Mouse (Mus musculus) CH12.LX (cell line): ENCODE data around the gene Nol3. TPM values are rescaled to one million over a fixed set of nuclear protein-coding genes. Genes with fewer than 3 reads are reported as not detected.
A peak's percentile ranks its signal among the peaks of the same experiment; 100 is the strongest.

Source experiments
- DNase-seq: peaks from one replicate; pipeline ENCODE4 v3.0.0-alpha.2; 2013; ENCODE audit errors: extremely low read depth
- H3K27ac ChIP-seq: 2 replicates; pipeline ENCODE4 v1.5.1; 2012; ENCODE audit warnings: low read depth, mild to moderate bottlenecking, control low read depth, moderate library complexity; ENCODE audit not compliant: insufficient read depth
- H3K27me3 ChIP-seq: replicated peaks from 2 replicates; pipeline ENCODE3; 2012; ENCODE audit warnings: inconsistent platforms
- H3K36me3 ChIP-seq, 2 experiments: replicated peaks in 1 of 2; 2 replicates each; pipeline versions ENCODE3 to v1.6.1; 2012; ENCODE audit warnings: inconsistent platforms in 1 of 2, low read length in 1 of 2, mild to moderate bottlenecking in 1 of 2, mixed read lengths in 1 of 2, moderate library complexity in 1 of 2; ENCODE audit not compliant: control insufficient read depth in 1 of 2, insufficient read depth in 1 of 2
- H3K4me1 ChIP-seq, 2 experiments: 2 replicates each; pipeline ENCODE4 v1.6.1; 2012; ENCODE audit warnings: inconsistent platforms in 1 of 2, moderate library complexity in 1 of 2; ENCODE audit not compliant: insufficient read depth in 2 of 2, control insufficient read depth in 1 of 2
- H3K4me2 ChIP-seq: 2 replicates; pipeline ENCODE4 v1.6.1; 2012; ENCODE audit warnings: low read depth, mild to moderate bottlenecking, control low read depth; ENCODE audit not compliant: poor library complexity, insufficient read depth, severe bottlenecking
- H3K4me3 ChIP-seq, 3 experiments: fragments of 150-350 bp in 1 of 3; sonication (generic) in 1 of 3; replicated peaks in 1 of 3; 2 replicates each; pipeline versions ENCODE3 to v1.5.1; 2011 to 2012; ENCODE audit warnings: low read depth in 2 of 3, low read length in 2 of 3, mild to moderate bottlenecking in 2 of 3, moderate library complexity in 2 of 3, control low read depth in 1 of 3, improper control_type of control experiment in 1 of 3, inconsistent platforms in 1 of 3, mixed read lengths in 1 of 3; ENCODE audit not compliant: poor library complexity in 1 of 3
- H3K79me2 ChIP-seq: replicated peaks from 2 replicates; pipeline ENCODE4 v1.6.1; 2012; ENCODE audit warnings: mild to moderate bottlenecking, moderate library complexity; ENCODE audit not compliant: control insufficient read depth, poor library complexity, insufficient read depth, severe bottlenecking; ENCODE audit errors: extremely low read depth
- H3K9ac ChIP-seq: 2 replicates; pipeline ENCODE4 v1.6.1; 2012; ENCODE audit warnings: low read depth, mild to moderate bottlenecking, control low read depth, moderate library complexity; ENCODE audit not compliant: insufficient read depth
- H3K9me3 ChIP-seq: replicated peaks from 2 replicates; pipeline ENCODE3; 2012; ENCODE audit warnings: low read length, inconsistent platforms, mixed read lengths
- BHLHE40 ChIP-seq: IDR thresholded peaks from 2 replicates; pipeline ENCODE4 v1.6.1; 2011; ENCODE audit warnings: mild to moderate bottlenecking, low read depth, low read length, improper control_type of control experiment
- CHD1 ChIP-seq: IDR thresholded peaks from 2 replicates; pipeline ENCODE4 v1.6.1; 2012; ENCODE audit warnings: low read depth, low read length, improper control_type of control experiment, inconsistent platforms
- CHD2 ChIP-seq: IDR thresholded peaks from 2 replicates; pipeline ENCODE4 v1.6.1; 2011; ENCODE audit warnings: low read length, improper control_type of control experiment
- CTCF ChIP-seq, 2 experiments: IDR thresholded peaks in 1 of 2; conservative IDR thresholded peaks in 1 of 2; 2 replicates each; pipeline ENCODE4 v1.5.1; 2011 to 2012; ENCODE audit warnings: low read depth in 2 of 2, low read length in 2 of 2, improper control_type of control experiment in 1 of 2, inconsistent platforms in 1 of 2, mild to moderate bottlenecking in 1 of 2, moderate library complexity in 1 of 2
- E2F4 ChIP-seq: IDR thresholded peaks from 2 replicates; pipeline ENCODE4 v1.6.1; 2011; ENCODE audit warnings: low read depth, low read length, improper control_type of control experiment; ENCODE audit not compliant: insufficient replicate concordance
- ELF1 ChIP-seq: IDR thresholded peaks from 2 replicates; pipeline ENCODE4 v1.6.1; 2014; ENCODE audit warnings: low read depth, mild to moderate bottlenecking, inconsistent platforms, low read length, improper control_type of control experiment
- EP300 ChIP-seq: IDR thresholded peaks from 2 replicates; pipeline ENCODE4 v1.6.1; 2011; ENCODE audit warnings: low read length, improper control_type of control experiment
- ETS1 ChIP-seq: conservative IDR thresholded peaks from 2 replicates; pipeline ENCODE4 v1.6.1; 2012; ENCODE audit warnings: low read depth, mild to moderate bottlenecking, inconsistent platforms, low read length, improper control_type of control experiment, moderate library complexity
- GABPA ChIP-seq: IDR thresholded peaks from 2 replicates; pipeline ENCODE4 v1.6.1; 2012; ENCODE audit warnings: low read depth, low read length, improper control_type of control experiment, inconsistent platforms; ENCODE audit not compliant: insufficient replicate concordance
- HCFC1 ChIP-seq: IDR thresholded peaks from 2 replicates; pipeline ENCODE4 v1.6.1; 2012; ENCODE audit warnings: low read depth, mild to moderate bottlenecking, inconsistent platforms, low read length, improper control_type of control experiment
- IRF4 ChIP-seq: IDR thresholded peaks from 2 replicates; pipeline ENCODE4 v1.6.1; 2014; ENCODE audit warnings: low read depth, mild to moderate bottlenecking, inconsistent platforms, low read length, improper control_type of control experiment
- JUN ChIP-seq: IDR thresholded peaks from 2 replicates; pipeline ENCODE4 v1.6.1; 2011; ENCODE audit warnings: low read depth, mild to moderate bottlenecking, low read length, improper control_type of control experiment, moderate library complexity; ENCODE audit not compliant: insufficient read depth
- JUND ChIP-seq: conservative IDR thresholded peaks from 2 replicates; pipeline ENCODE4 v1.6.1; 2011; ENCODE audit warnings: low read depth, low read length, improper control_type of control experiment
- KAT2A ChIP-seq: IDR thresholded peaks from 2 replicates; pipeline ENCODE4 v1.6.1; 2012; ENCODE audit warnings: low read length, improper control_type of control experiment, inconsistent platforms; ENCODE audit not compliant: insufficient replicate concordance
- MAFK ChIP-seq: IDR thresholded peaks from 2 replicates; pipeline ENCODE4 v1.6.1; 2011; ENCODE audit warnings: low read length, improper control_type of control experiment; ENCODE audit not compliant: insufficient replicate concordance
- MAX ChIP-seq: IDR thresholded peaks from 2 replicates; pipeline ENCODE4 v1.6.1; 2011; ENCODE audit warnings: low read length, improper control_type of control experiment
- MAZ ChIP-seq: IDR thresholded peaks from 2 replicates; pipeline ENCODE4 v1.6.1; 2012; ENCODE audit warnings: low read depth, mild to moderate bottlenecking, inconsistent platforms, low read length, improper control_type of control experiment, moderate library complexity
- MEF2A ChIP-seq: IDR thresholded peaks from 2 replicates; pipeline ENCODE4 v1.6.1; 2014; ENCODE audit warnings: low read depth, mild to moderate bottlenecking, inconsistent platforms, low read length, improper control_type of control experiment, borderline replicate concordance
- MXI1 ChIP-seq: IDR thresholded peaks from 2 replicates; pipeline ENCODE4 v1.6.1; 2011; ENCODE audit warnings: mild to moderate bottlenecking, low read depth, low read length, improper control_type of control experiment
- MYC ChIP-seq: IDR thresholded peaks from 2 replicates; pipeline ENCODE4 v1.6.1; 2011; ENCODE audit warnings: low read depth, mild to moderate bottlenecking, improper control_type of control experiment, low read length
- NELFE ChIP-seq: IDR thresholded peaks from 2 replicates; pipeline ENCODE4 v1.6.1; 2011; ENCODE audit warnings: low read depth, low read length, improper control_type of control experiment
- NRF1 ChIP-seq: IDR thresholded peaks from 2 replicates; pipeline ENCODE4 v1.6.1; 2014; ENCODE audit warnings: low read depth, mild to moderate bottlenecking, inconsistent platforms, low read length, improper control_type of control experiment, moderate library complexity
- PAX5 ChIP-seq: IDR thresholded peaks from 2 replicates; pipeline ENCODE4 v1.6.1; 2012; ENCODE audit warnings: low read length, inconsistent platforms, mixed read lengths
- POLR2A ChIP-seq: IDR thresholded peaks from 2 replicates; pipeline ENCODE4 v1.6.1; 2011; ENCODE audit warnings: low read depth, mild to moderate bottlenecking, improper control_type of control experiment, low read length
- POLR2AphosphoS2 ChIP-seq: IDR thresholded peaks from 2 replicates; pipeline ENCODE4 v1.6.1; 2011; ENCODE audit warnings: low read depth, low read length, improper control_type of control experiment
- RAD21 ChIP-seq: IDR thresholded peaks from 2 replicates; pipeline ENCODE4 v1.6.1; 2011; ENCODE audit warnings: low read depth, mild to moderate bottlenecking, low read length, improper control_type of control experiment, moderate library complexity
- RCOR1 ChIP-seq: conservative IDR thresholded peaks from 2 replicates; pipeline ENCODE4 v1.6.1; 2012; ENCODE audit warnings: low read depth, mild to moderate bottlenecking, inconsistent platforms, low read length, improper control_type of control experiment
- SIN3A ChIP-seq: IDR thresholded peaks from 2 replicates; pipeline ENCODE4 v1.6.1; 2012; ENCODE audit warnings: low read length, improper control_type of control experiment, inconsistent platforms
- SMC3 ChIP-seq: IDR thresholded peaks from 2 replicates; pipeline ENCODE4 v1.6.1; 2011; ENCODE audit warnings: low read depth, low read length, improper control_type of control experiment
- TBP ChIP-seq: conservative IDR thresholded peaks from 2 replicates; pipeline ENCODE4 v1.6.1; 2011; ENCODE audit warnings: low read depth, low read length, improper control_type of control experiment
- TCF12 ChIP-seq: IDR thresholded peaks from 2 replicates; pipeline ENCODE4 v1.6.1; 2014; ENCODE audit warnings: low read depth, mild to moderate bottlenecking, inconsistent platforms, low read length, improper control_type of control experiment
- UBTF ChIP-seq: IDR thresholded peaks from 2 replicates; pipeline ENCODE4 v1.6.1; 2012; ENCODE audit warnings: low read depth, mild to moderate bottlenecking, inconsistent platforms, low read length, improper control_type of control experiment, moderate library complexity
- USF1 ChIP-seq: IDR thresholded peaks from 2 replicates; pipeline ENCODE4 v1.6.1; 2014; ENCODE audit warnings: low read depth, mild to moderate bottlenecking, inconsistent platforms, low read length, improper control_type of control experiment
- USF2 ChIP-seq: conservative IDR thresholded peaks from 2 replicates; pipeline ENCODE4 v1.6.1; 2011; ENCODE audit warnings: low read depth, low read length, improper control_type of control experiment
- ZC3H11A ChIP-seq: IDR thresholded peaks from 2 replicates; pipeline ENCODE4 v1.6.1; 2012; ENCODE audit warnings: low read depth, mild to moderate bottlenecking, inconsistent platforms, low read length, improper control_type of control experiment
- ZKSCAN1 ChIP-seq: IDR thresholded peaks from 2 replicates; pipeline ENCODE4 v1.6.1; 2012; ENCODE audit warnings: low read depth, inconsistent platforms, low read length, improper control_type of control experiment, borderline replicate concordance
- ZMIZ1 ChIP-seq: IDR thresholded peaks from 2 replicates; pipeline ENCODE4 v1.6.1; 2012; ENCODE audit warnings: low read depth, mild to moderate bottlenecking, inconsistent platforms, low read length, improper control_type of control experiment
- ZNF384 ChIP-seq: IDR thresholded peaks from 2 replicates; pipeline ENCODE4 v1.6.1; 2012; ENCODE audit warnings: low read depth, low read length, improper control_type of control experiment, inconsistent platforms
- dilution Hi-C: fragments of 300-500 bp; cut with MboI; formaldehyde crosslinking; loops from 2 replicates; pipeline ENCODE4 v1.14.3; 2020; ENCODE audit warnings: low sequenced_read_pairs; ENCODE audit not compliant: extremely low pct_unique_long_range_greater_than_20kb, extremely low pct_ligation_motif_present
- in situ Hi-C: fragments of 300-500 bp; cut with MboI; formaldehyde crosslinking; loops from 3 replicates; pipeline ENCODE4 v1.14.3; 2019; ENCODE audit warnings: low sequenced_read_pairs, low pct_ligation_motif_present, low pct_unique_long_range_greater_than_20kb, mixed read lengths
- polyA plus RNA-seq: library from polyadenylated mRNA; unstranded; fragments of >175 nt; gene quantifications from 2 replicates; pipeline ENCODE4 v1.2.1, GENCODE M21; 2012; ENCODE audit warnings: low read depth; ENCODE audit not compliant: insufficient read length
- total RNA-seq, 2 experiments: library from RNA; depleted of rRNA; stranded (reverse); fragments of 300-350 nt in 1 of 2; fragments of >200 nt in 1 of 2; gene quantifications; 2 replicates each; pipeline ENCODE4 v1.2.3; 2012 to 2014

The Nol3 gene
- total and polyA plus RNA-seq, 3 experiments: 0.31 to 0.34 TPM; not detected in 1

GRCm38 (mm10) chr8:105254152-105254965, 21.6 kb upstream of the Nol3 start:
- in situ Hi-C loops (no loop called here), dilution Hi-C loops (no loop called here)
- H3K36me3 ChIP-seq: peaks cover 46 to 87% of the 10 kb centered on the region in 2 experiments

DNA sequence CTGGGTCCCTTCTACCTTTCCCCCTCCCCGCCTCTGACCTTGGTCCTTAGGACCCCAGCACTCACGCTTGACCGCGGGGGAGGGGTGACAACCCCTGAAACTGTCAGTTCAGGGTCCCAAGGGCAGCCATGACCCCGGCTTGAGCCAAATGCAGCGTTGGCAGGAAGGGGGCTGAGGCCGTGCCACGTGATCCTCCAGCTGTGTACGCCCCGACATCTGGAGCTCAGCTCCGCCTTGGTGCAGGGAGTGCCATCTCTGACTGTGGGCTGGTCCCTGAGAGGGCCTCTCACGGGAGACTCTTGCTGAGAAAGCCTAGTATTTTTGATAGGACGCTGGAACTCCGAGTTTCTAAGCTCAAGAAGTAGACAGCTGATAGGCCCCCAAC, 21.0 kb upstream of the Nol3 start, which contains the start of gene B3gnt9:
Gene B3gnt9, minus strand, starts transcription at position 188 of the 385 bp plus-strand sequence.
- H3K27ac ChIP-seq: peak within 1 kb of the TSS; percentile 18
- H3K4me2 ChIP-seq: peak within 1 kb of the TSS; percentile 69
- DNase-seq: no peak
- H3K79me2 ChIP-seq: no peaks in the 10 kb centered on the region
- dilution Hi-C loops (no loop called here), in situ Hi-C loops (loop anchor here (5.0 kb wide), 1 partner anchor 37 kb away; no protein-coding TSS in a partner anchor)
- peak within 1 kb of the TSS; percentile 41 to 86 (median 53) for H3K4me3 ChIP-seq
- H3K9ac ChIP-seq: peak within 1 kb of the TSS; percentile 22
- peaks cover 12 to 29% of the 10 kb centered on the region in 2 experiments for H3K4me1 ChIP-seq
- no peaks in the 10 kb centered on the region for H3K27me3 ChIP-seq
- H3K36me3 ChIP-seq: peaks cover 43 to 85% of the 10 kb centered on the region in 2 experiments
- H3K9me3 ChIP-seq: no peaks in the 10 kb centered on the region
- TF ChIP-seq ELF1 (no peak), GABPA (no peak), CHD2 (no peak), HCFC1 (no peak), MAZ (peak; percentile 4), MAX (no peak; the same call in 1 of the 2 replicates), PAX5 (no peak), TCF12 (no peak), CTCF (conservative IDR thresholded peaks at IDR 0.05 in 1 of 2, IDR thresholded peaks at IDR 0.05 in 1 of 2; ENCODE audit: low read depth in 2 of 2, low read length in 2 of 2) (no peak), ZC3H11A (no peak), BHLHE40 (peak; percentile 67), MEF2A (no peak), MXI1 (peak; percentile 72), MAFK (no peak), USF1 (peak; percentile 83), ZMIZ1 (no peak)

More at GRCm38 (mm10) chr8:105254152-105254965, 21.6 kb upstream of the Nol3 start:
- H3K79me2 ChIP-seq: no peaks in the 10 kb centered on the region
- H3K4me1 ChIP-seq: peaks cover 8 to 23% of the 10 kb centered on the region in 2 experiments
- peak; percentile 65 for DNase-seq
- peak overlapping the region; percentile 41 to 86 (median 53) for H3K4me3 ChIP-seq
- TF ChIP-seq IRF4: peak; percentile 9; the same call in 1 of the 2 replicates
- TF ChIP-seq CHD1: no peak
- no peak for TF ChIP-seq MEF2A
- no peak for TF ChIP-seq USF2
- peak; percentile 52 for TF ChIP-seq MAZ
- TF ChIP-seq E2F4: no peak
- TF ChIP-seq SIN3A: peak; percentile 47; the same call in 1 of the 2 replicates
- no peak for TF ChIP-seq ZKSCAN1
- no peak for TF ChIP-seq POLR2AphosphoS2
- no peak for TF ChIP-seq RCOR1
- no peak; the same call in 1 of the 2 replicates for TF ChIP-seq NELFE
- TF ChIP-seq MAFK: no peak
- peak; percentile 37 for TF ChIP-seq RAD21
- TF ChIP-seq MYC: peak; percentile 10; the same call in 1 of the 2 replicates
- TF ChIP-seq ETS1: peak; percentile 30
- TF ChIP-seq JUND: no peak
- TF ChIP-seq ZMIZ1: no peak
- TF ChIP-seq BHLHE40: peak; percentile 91
- TF ChIP-seq PAX5: no peak
- TF ChIP-seq CTCF (conservative IDR thresholded peaks at IDR 0.05 in 1 of 2, IDR thresholded peaks at IDR 0.05 in 1 of 2; ENCODE audit: low read depth in 2 of 2, low read length in 2 of 2): peak in 1 of 2 experiments; percentile 93; a peak in 2 of 4 replicates
- peak; percentile 73 for TF ChIP-seq SMC3
- peak; percentile 64 for TF ChIP-seq POLR2A
- TF ChIP-seq MAX: peak; percentile 9
- TF ChIP-seq TCF12: no peak
- TF ChIP-seq UBTF: no peak; the same call in 1 of the 2 replicates
- no peak for TF ChIP-seq EP300
- TF ChIP-seq USF1: no peak
- TF ChIP-seq ELF1: no peak
- TF ChIP-seq KAT2A: no peak
- TF ChIP-seq CHD2: no peak; the same call in 1 of the 2 replicates
- no peak for TF ChIP-seq GABPA
- TF ChIP-seq TBP: no peak
- TF ChIP-seq NRF1: peak; percentile 31; the same call in 1 of the 2 replicates
- TF ChIP-seq HCFC1: no peak; the same call in none of the 2 replicates
- TF ChIP-seq JUN: no peak
- no peak for TF ChIP-seq ZC3H11A
- TF ChIP-seq MXI1: peak; percentile 84
- TF ChIP-seq ZNF384: no peak
- H3K4me2 ChIP-seq: peak overlapping the region; percentile 69
- peak overlapping the region; percentile 18 for H3K27ac ChIP-seq
- peak overlapping the region; percentile 22 for H3K9ac ChIP-seq
- no peaks in the 10 kb centered on the region for H3K9me3 ChIP-seq
- no peaks in the 10 kb centered on the region for H3K27me3 ChIP-seq
